ENCODE assay signal across 20 mouse cellular contexts in the genomic region with DNA sequence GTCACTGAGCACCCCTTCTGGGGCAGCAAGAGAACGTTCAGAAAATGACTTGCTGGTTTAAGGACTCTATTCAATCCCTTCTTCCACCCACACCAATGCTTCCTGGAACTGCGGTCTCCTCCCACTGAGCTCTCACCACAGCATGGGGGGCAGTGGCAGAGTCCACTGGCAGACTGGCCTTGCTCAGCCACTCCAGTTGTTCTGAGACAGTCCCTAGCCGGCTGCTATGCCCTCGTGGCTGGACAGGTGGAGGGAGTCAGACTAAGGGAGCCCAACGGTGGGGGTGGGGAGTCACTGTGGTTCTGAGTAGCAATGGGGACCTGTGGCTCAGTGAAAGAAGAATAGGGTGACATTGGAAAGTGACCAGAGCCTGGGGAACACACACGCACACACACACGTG. TPM values are rescaled to one million over a fixed set of nuclear protein-coding genes. Genes with fewer than 3 reads are reported as not detected.
DNase-seq lines count a peak whose midpoint lies in the region; ATAC-seq and TF ChIP-seq lines count a peak whose summit lies in the region.
"Had no signal": no experiment of that assay in that cellular context is flagged by ENCODE, and none has a peak within 500 bp of the region (broad histone marks: within the 10 kb centered on the region; RNA-seq: fewer than 3 reads in every experiment).

No protein-coding gene starts in this region.

- H3K4me3 ChIP-seq in limb, embryonic 11.5 days (ENCODE audit: low read depth, low read length), result no peak overlapping the region
- H3K4me3 ChIP-seq in limb, embryonic 10.5 days, result no peak overlapping the region
- H3K4me3 ChIP-seq in small intestine, adult 2 months (ENCODE audit: low read depth, low read length), result peak overlapping the region; percentile 25
- H3K4me3 ChIP-seq: embryonic facial prominence, embryonic 10.5 days; forebrain, embryonic 15.5 days; heart, embryonic 15.5 days; midbrain, embryonic 12.5 days had no signal

- TF ChIP-seq POLR2A in small intestine, adult 2 months (IDR thresholded peaks at IDR 0.05; ENCODE audit: low read depth, low read length), result no peak

- no peak overlapping the region for H3K27ac ChIP-seq in limb, embryonic 11.5 days (replicated peaks; ENCODE audit: low read depth, low read length)
- H3K27ac ChIP-seq in limb, embryonic 10.5 days, result no peak overlapping the region
- no peak overlapping the region for H3K27ac ChIP-seq in small intestine, adult 2 months (ENCODE audit: insufficient read depth, low read depth, low read length)
- H3K27ac ChIP-seq: embryonic facial prominence, embryonic 10.5 days; forebrain, embryonic 15.5 days; heart, embryonic 15.5 days; hindbrain, postnatal 0 days; midbrain, embryonic 12.5 days had no signal

- no peak overlapping the region for H3K4me2 ChIP-seq in limb, embryonic 11.5 days (ENCODE audit: low read depth, severe bottlenecking)
- H3K4me2 ChIP-seq: forebrain, embryonic 15.5 days; heart, embryonic 15.5 days; midbrain, embryonic 12.5 days had no signal

- H3K27me3 ChIP-seq in limb, embryonic 11.5 days (ENCODE audit: control insufficient read depth, insufficient read depth, low read length), result peaks cover 23% of the 10 kb centered on the region
- H3K27me3 ChIP-seq in limb, embryonic 10.5 days (ENCODE audit: low read depth, poor library complexity, severe bottlenecking), result peaks cover 84% of the 10 kb centered on the region
- peaks cover 7% of the 10 kb centered on the region; the same call in 1 of the 2 replicates for H3K27me3 ChIP-seq in small intestine, adult 2 months (ENCODE audit: control insufficient read depth, insufficient read depth, low read length)
- H3K27me3 ChIP-seq: CH12.LX had no signal

- TF ChIP-seq CTCF in small intestine, adult 2 months (IDR thresholded peaks at IDR 0.05; ENCODE audit: extremely low read depth, insufficient read length, insufficient replicate concordance, low read depth, low read length), result no peak

- no peak overlapping the region for H3K9ac ChIP-seq in limb, embryonic 11.5 days (ENCODE audit: low read length)
- H3K9ac ChIP-seq: forebrain, embryonic 15.5 days; heart, embryonic 15.5 days; midbrain, embryonic 12.5 days had no signal

- H3K9me3 ChIP-seq in limb, embryonic 11.5 days (ENCODE audit: control insufficient read depth, low read length), result 0 out of 2 replicates have a peak, but pooled peaks cover 3% of the 10 kb centered on the region
- H3K9me3 ChIP-seq in limb, embryonic 10.5 days (replicated peaks), result no peaks in the 10 kb centered on the region
- H3K9me3 ChIP-seq: embryonic facial prominence, embryonic 10.5 days; forebrain, embryonic 15.5 days; heart, embryonic 15.5 days; midbrain, embryonic 12.5 days had no signal

- H3K36me3 ChIP-seq in limb, embryonic 11.5 days (ENCODE audit: control insufficient read depth, insufficient read depth, low read length), result no peaks in the 10 kb centered on the region
- H3K36me3 ChIP-seq in limb, embryonic 10.5 days, result no peaks in the 10 kb centered on the region
- 0 out of 2 replicates have a peak, but pooled peaks cover 3% of the 10 kb centered on the region for H3K36me3 ChIP-seq in small intestine, adult 2 months (ENCODE audit: control insufficient read depth, insufficient read depth, low read length)
- H3K36me3 ChIP-seq: forebrain, embryonic 15.5 days; heart, embryonic 15.5 days; midbrain, embryonic 12.5 days had no signal

- peaks cover 18% of the 10 kb centered on the region for H3K4me1 ChIP-seq in limb, embryonic 11.5 days (ENCODE audit: control insufficient read depth, insufficient read depth, low read length)
- H3K4me1 ChIP-seq in limb, embryonic 10.5 days, result peaks cover 59% of the 10 kb centered on the region
- peaks cover 16% of the 10 kb centered on the region for H3K4me1 ChIP-seq in small intestine, adult 2 months (ENCODE audit: control insufficient read depth, insufficient read depth, insufficient read length, low read length)

- peak; percentile 28 for DNase-seq in limb, embryonic 11.5 days (ENCODE audit: low spot score)
- no peak for DNase-seq in limb, embryonic 10.5 days (ENCODE audit: low spot score)
- DNase-seq in B cell, adult 2 months, result peak; percentile 51 to 54
- DNase-seq in adrenal gland, postnatal 36 days, result no peak
- DNase-seq in embryo, embryonic 10 days (ENCODE audit: low spot score), result no peak
- DNase-seq: adrenal gland, postnatal 14 days; heart, adult 18-20 months; kidney, adult 8-10 months; lung, adult 2 months; lung, postnatal 36 days had no signal

- ATAC-seq in limb, embryonic 11.5 days (ENCODE audit: insufficient number of reproducible peaks, low FRiP score, low TSS enrichment, low read depth), result no peak
- peak; percentile 12; the same call in 1 of the 2 replicates for ATAC-seq in common myeloid progenitor, adult 5-6 weeks (replicated peaks; ENCODE audit: low read depth, poor library complexity, severe bottlenecking)
- no peak for ATAC-seq in frontal cortex, adult (ENCODE audit: low TSS enrichment)
- ATAC-seq: forebrain, embryonic 15.5 days; hindbrain, postnatal 0 days had no signal

- 52% methylated on average over 7 of the region's 7 CpGs for WGBS in limb, embryonic 11.5 days
- 55% methylated on average over 7 of the region's 7 CpGs for WGBS in limb, embryonic 10.5 days
- WGBS in small intestine, adult 2 months, result 58% methylated on average over 7 of the region's 7 CpGs

RNA-seq across cellular contexts. Expression of a gene that starts 1.9 kb away (rescaled TPM):
- 5.3 and 5.6 TPM in 2 replicates for polyA plus RNA-seq in limb, embryonic 11.5 days (2014; fragmentation: Nextera tagmentation; extraction: Ambion mirVana)
- 3.4 and 3.9 TPM in 2 replicates for polyA plus RNA-seq in limb, embryonic 10.5 days (2016; fragmentation: Nextera tagmentation; extraction: Ambion mirVana)
- 1.7 and 2.2 TPM in 2 replicates for total RNA-seq in common myeloid progenitor, adult 5-6 weeks (2017)
- polyA plus RNA-seq in small intestine, adult 2 months (2012; rRNA removed), result 17.9 and 43.6 TPM in 2 replicates
- under 1 TPM; 0.13 to 0.17 TPM for total RNA-seq in adrenal gland, postnatal 36 days (2021)
- total RNA-seq: liver, adult 2 months had no signal

RNA-seq across cellular contexts. Expression of a gene that starts 58.5 kb away (rescaled TPM):
- 483 and 544 TPM in 2 replicates for polyA plus RNA-seq in limb, embryonic 11.5 days (2014; fragmentation: Nextera tagmentation; extraction: Ambion mirVana)
- polyA plus RNA-seq in limb, embryonic 10.5 days (2016; fragmentation: Nextera tagmentation; extraction: Ambion mirVana), result 554 and 638 TPM in 2 replicates
- 938 and 1,055 TPM in 2 replicates for total RNA-seq in common myeloid progenitor, adult 5-6 weeks (2017)
- 0.95 and 6.1 TPM in 2 replicates for polyA plus RNA-seq in small intestine, adult 2 months (2012; rRNA removed)
- 100 to 1,000 TPM; 222 to 234 TPM for total RNA-seq in adrenal gland, postnatal 36 days (2021)

Comparison
In these comparisons a context has a peak if more than half of its experiments do, and no peak if none do; other contexts are left out.
1. DNase-seq: peak in limb, embryonic 11.5 days (single experiment) and B cell, adult 2 months (2 of 2); none in limb, embryonic 10.5 days (single experiment), adrenal gland, postnatal 36 days (0 of 2) and embryo, embryonic 10 days (single experiment).
2. RNA of a gene that starts 58.5 kb away (polyA plus RNA-seq): 554 to 638 TPM in limb, embryonic 10.5 days and 483 to 544 TPM in limb, embryonic 11.5 days; 0.95 to 6.1 TPM in small intestine, adult 2 months; every median in the first group is over 10 times any median in the second.